Mouse (Mus musculus) spleen, postnatal 10 days (tissue): ENCODE results near the gene Phyhd1.
A peak's percentile ranks its signal among the peaks of the same experiment; 100 is the strongest.

ENCODE experiments used
- DNase-seq, 2 experiments: peaks; one replicate each; pipeline ENCODE4 v3.0.0; 2021 to 2022; ENCODE audit warnings: low spot score in 2 of 2

Phyhd1 gene

DNA sequence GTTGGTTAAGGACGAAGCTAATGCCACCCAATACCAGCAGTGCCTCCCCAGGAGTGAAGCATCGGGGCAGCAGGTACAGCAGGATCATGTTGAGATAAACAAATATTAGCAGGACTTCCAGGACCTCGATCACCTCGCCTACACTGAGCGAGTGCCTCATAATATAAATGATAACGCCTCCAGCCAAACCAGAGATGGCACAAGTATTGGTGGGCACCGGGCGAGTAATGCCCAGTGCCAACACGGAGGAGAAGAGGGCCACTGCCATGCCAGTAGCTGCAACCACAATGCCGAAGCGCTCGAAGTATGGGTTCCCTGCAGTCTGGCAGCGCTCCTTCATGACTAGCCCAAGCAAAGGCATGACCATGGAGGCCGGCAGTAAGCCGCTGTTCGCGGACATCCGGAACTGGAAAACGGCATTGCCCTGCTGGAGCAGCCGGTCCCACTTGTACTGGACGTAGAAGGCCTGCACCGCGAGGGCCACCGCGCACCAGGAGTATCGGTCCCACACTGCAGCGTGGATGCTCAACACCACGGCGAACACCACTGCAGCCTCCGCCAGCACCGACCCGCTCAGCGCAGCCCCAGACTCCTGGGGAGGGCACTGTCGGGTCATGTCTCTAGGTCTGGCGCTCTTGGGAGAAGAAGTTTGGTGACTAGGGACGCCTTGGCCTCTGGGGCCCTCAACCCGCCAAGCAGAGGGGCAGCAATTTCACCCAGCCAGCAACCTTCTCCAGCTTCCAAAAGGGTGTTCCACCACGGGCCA, 19.6 kb downstream of the Phyhd1 start:
- DNase-seq, result peak in 1 of 2 experiments; percentile 37

DNA sequence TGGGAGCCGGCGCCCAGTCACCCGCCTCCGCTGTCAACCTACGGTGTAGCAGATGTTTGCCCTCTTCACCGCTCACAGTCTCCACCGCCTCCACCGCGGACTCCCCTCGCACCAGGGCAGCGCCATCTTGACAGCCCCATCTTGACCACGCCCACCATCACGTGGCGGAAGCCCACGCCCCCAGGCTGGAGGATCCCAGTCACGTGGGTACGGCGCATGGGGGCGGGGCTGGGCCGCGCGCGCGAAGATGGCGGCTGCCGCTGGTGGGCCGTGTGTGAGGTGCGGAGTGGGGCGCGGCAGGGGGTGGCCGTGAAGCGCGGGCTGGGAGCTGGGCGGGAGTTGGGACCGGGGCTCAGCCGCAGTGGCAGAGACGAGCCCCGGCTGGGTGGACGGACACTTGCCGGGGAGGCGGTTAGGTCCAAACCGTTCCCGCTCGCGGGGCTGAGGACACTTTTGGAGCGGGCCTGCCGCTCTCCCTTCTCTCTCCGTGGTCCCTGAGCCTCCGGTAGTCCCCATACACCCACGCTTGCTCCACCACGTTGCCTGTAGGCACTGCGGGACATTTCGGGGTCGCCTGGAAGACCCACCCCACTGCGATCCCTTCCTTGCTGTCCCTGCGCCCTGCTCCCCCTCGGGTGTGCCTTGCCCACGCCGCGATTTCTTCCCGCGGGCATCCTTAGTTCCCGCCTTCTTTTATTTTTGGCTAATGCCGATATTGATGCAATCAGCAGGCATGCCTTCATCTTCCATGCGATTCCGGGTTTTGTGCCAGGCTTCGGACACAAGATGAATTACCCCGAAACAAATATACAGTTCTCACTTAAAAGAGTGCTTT, 20.4 kb downstream of the Phyhd1 start, which contains the start of the genes Dolk and Nup188:
TSS of gene Dolk (minus strand) at position 143 of the 835 bp plus-strand sequence.
TSS of gene Nup188 (plus strand) at position 206 of the 835 bp plus-strand sequence.
- peak; percentile 98 to 99 for DNase-seq

DNA sequence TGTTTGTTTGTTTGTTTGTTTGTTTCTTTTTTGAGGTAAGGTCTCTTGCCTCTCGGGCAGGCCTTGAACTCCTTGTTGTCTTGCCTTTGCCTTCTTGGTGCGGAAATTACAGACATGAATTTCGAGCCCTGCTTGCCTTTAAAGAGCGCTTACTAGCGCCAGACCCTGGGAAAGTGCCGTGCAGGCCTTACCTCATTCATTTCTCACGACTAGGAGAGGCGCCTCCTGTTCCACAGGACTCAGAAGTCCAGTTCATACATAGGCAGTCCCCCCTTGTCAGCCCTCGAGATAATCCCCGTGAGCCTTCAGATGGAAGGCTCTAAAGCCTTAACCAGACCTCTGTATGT, 21.0 kb downstream of the Phyhd1 start:
- no peak for DNase-seq

DNA sequence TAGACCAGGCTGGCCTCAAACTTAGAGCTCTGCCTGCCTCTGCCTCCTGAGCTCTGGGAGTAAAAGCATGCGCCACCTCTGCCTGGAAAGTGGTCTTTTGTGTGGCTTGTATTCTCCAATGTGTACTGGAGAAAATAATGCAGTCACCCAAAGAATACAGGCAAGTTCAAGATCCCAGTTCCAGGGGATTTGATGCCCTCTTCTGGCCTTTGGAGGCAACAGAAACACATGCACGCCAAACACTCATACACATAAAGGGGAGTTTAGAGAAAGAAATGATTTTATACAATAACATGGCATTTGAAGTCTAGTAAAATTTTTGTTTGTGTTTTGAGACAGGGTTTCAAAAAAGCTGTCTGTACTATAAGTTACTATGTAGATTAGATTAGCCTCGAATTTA, 33.5 kb downstream of the Phyhd1 start:
- no peak for DNase-seq

DNA sequence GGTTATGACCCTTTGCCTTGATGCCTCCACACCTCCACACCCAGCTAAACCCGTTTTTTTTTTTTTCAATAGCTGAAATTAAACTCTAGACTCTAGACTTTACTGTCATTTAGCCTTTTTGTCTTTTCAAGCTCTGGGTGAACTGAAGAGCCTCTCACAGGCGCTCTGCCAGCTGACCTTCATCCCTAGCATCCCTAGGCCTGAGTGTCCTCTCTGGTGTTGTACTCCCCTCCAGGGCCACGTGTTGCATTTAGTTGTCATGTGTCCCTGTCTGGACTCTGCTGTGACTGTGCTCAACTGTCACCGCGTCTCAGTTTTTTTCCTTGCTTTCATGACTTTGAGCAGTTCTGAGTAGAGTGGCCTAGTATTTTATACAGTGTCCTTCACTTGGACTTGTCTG, 34.0 kb downstream of the Phyhd1 start:
- DNase-seq, result no peak

DNA sequence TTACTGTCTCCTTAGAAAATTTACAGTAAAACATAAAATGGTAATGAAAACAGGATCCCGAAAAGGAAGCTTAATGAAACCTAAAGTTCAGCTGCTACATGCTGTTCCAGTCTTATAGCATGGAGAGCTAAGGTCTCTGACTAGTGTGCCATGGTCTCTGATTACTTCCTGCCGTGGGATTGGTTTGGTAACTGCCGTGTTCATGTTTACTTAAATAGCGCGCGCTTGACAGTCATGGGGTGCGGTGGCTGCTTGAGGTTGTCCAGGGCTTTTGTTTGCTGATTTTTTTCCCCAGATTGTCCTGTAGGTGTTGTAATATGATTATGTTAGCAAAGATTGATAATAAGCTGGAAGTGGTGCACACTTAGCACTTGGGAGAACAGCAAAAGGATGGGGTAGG, 40.1 kb downstream of the Phyhd1 start:
- DNase-seq, result no peak

DNA sequence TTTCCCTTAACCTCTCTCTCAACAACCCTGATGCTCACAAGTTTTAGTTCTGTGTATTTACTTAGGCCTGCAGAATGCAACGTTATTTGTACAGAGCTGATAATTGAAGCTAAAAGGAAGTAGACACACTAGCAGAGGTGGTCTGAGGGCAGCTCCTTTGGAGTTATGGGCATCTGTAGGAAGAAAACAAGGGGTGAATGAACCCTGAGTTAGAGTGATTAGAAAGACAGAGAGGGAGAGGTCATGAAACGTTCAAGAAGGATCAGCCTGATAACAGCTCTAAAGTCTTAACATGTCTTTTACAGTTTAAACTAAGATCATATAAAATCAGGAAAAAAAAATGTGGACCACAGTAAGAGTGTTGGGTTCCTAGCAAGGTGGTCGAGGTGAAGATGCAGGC, 43.3 kb downstream of the Phyhd1 start:
- no peak for DNase-seq

DNA sequence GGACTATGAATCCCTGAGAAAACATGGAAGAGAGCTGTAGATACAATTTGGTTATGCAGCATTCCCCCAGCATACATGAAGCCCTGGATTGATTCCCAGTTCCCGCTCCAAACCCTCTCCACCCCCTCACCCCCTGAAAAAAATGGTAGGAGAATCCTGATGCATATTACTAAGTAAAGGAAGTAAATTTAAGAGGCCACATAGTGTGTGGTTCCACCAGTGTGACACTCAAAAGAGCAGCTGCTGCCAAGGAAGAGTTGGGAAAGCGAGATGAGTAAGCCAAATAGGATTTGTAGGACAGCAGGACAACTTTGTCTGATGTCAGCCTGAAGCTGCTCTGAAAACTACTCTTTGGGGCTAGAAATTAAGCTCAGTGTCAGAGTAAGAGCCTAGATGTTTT, 45.5 kb downstream of the Phyhd1 start:
- no peak for DNase-seq

DNA sequence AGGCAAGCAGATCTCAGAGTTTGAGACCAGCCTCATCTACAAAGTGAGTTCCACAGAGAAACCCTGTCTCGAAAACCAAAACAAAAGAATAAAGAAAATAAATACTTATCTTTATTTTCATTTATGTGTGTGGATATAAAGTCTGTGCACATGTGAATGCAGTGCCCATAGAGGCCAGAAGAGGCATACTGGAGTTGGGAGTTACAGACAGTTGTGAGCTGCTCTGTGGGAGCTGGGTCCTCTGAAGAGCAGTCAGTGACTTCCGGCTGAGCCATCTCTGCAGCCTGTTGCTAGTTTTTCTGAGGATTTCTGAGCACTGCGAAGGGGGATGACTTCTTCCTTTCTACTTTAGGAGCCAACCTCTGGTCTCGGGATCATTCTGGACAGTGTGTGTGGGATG, 50.1 kb downstream of the Phyhd1 start:
- DNase-seq, result no peak

DNA sequence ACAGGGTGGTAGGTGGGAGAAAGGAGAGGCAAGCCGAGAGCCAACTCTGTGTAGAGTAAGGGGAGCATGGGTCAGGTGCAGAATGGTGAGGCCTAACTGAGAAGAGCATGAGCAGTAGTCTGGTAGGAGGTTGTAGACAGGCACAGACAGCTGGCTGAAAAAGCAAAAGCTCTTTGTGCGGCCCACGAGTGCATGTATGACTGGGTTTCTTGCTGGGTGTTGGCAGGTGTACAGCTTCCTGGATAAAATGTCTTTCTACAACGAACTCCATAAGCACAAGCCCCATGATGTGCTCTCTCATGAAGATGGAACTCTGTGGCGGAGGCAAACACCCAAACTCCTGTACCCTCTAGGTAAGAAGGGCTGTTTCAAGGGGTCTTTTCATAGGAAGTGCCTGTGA, 51.0 kb downstream of the Phyhd1 start:
- no peak for DNase-seq

DNA sequence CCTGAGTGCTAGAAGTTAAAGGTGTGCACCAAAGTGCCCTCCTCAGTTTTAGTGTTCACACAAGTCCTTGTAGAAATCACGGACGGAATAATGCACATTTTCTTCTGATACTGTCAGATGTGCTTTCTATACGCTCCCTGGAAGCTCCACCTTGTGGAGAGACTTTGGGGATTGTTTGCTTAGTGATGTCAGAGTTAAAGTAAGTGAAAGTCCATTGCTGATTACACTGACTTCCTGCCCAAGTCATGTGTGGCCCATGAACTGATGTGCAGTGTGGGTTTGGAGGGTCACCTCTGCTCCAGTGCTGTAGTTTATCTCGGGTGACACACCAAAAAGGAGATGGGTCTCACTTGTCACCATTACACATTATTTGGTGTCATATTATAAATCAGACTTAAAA, 53.3 kb downstream of the Phyhd1 start:
- no peak for DNase-seq

DNA sequence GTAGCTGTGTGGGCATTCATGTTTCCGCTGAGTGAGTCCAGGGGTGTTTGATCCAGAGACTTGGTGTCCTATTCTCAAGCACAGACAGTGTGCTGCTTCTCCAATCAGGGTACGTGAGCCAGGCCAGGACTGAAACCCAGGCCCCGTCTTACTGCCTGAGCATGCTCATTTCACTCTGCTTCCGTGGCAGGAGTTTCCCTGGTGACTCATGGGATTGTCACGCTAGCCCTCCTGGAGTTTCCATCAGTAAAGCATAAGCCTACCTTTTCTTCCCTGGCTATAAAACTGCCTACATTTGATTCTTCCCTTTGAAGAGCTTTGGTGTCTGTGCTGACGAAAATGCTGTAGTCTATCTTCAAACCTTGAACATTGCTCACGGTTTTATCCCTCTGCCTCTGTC, 57.1 kb downstream of the Phyhd1 start:
- no peak for DNase-seq

DNA sequence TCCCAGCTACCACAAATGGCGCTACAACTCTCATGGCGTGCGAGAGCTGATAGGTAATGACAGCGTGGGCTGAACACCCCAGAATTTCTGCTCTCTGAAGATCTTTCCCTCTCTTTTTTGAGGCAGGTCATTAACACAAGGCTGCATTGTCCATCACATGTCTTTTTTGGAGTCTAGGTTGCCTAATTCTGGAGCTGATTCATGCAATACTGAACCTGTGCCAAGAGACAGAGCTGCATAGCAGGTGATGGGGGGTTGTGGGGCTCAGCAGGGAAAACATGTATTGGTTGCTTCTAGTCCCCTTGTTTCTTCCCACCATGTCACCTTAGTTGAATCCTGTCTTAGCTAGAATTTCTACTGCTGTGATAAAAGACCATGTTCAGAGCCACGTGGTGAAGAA, 59.3 kb downstream of the Phyhd1 start:
- no peak for DNase-seq

DNA sequence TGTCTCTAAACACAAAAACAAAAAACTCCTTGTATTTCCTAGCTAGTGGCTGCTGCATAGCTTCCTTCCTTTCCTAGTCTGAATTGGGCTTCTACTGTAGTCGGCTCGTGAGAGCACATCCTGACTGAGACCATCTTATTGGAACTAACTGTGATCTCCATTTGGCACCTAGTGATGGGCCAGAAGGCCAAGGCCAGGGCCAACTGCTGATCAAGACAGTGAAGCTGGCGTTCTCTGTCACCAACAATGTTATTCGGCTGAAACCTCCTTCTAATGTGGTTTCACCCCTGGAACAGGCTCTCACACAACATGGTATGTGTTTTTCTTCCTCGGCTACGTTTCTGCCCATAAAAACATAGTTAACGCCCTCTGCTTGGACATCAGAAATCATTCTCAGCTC, 61.3 kb downstream of the Phyhd1 start:
- no peak for DNase-seq

DNA sequence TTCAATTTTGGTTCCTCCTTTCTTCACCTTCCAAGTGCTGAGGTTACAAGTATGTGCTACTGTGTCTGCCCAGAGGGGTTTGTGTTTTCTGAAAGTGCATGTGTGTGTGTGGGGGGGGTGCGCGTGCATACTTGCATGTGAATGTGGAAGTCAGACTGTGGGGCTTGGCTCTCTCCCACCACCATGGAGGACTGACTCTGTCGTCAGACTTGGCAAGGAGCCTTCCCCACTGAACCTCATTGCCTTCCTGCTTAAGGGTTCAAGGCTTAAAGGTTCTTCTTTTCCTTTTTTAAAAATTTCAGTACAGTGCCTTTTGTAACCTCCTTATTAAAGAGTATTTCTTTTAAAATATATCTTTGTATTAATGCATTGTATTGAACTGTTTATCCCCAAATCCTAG, 62.8 kb downstream of the Phyhd1 start:
- DNase-seq, result no peak
